Mouse (Mus musculus) adrenal gland, adult 18-20 months (tissue): ENCODE data around the gene Timm13. TPM values are rescaled to one million over a fixed set of nuclear protein-coding genes. Genes with fewer than 3 reads are reported as not detected.
A peak's percentile ranks its signal among the peaks of the same experiment; 100 is the strongest.

Source experiments
- DNase-seq, 2 experiments: peaks; one replicate each; pipeline ENCODE4 v3.0.0; 2021 to 2022; ENCODE audit warnings: low spot score in 2 of 2
- total RNA-seq, 2 experiments: library from RNA; stranded (reverse); gene quantifications; 1 replicate in 1 of 2; 2 replicates in 1 of 2; pipeline ENCODE4 v1.2.3; 2021

The Timm13 gene
- total RNA-seq, 2 experiments from 2014 or later = 208 to 219 TPM

DNA sequence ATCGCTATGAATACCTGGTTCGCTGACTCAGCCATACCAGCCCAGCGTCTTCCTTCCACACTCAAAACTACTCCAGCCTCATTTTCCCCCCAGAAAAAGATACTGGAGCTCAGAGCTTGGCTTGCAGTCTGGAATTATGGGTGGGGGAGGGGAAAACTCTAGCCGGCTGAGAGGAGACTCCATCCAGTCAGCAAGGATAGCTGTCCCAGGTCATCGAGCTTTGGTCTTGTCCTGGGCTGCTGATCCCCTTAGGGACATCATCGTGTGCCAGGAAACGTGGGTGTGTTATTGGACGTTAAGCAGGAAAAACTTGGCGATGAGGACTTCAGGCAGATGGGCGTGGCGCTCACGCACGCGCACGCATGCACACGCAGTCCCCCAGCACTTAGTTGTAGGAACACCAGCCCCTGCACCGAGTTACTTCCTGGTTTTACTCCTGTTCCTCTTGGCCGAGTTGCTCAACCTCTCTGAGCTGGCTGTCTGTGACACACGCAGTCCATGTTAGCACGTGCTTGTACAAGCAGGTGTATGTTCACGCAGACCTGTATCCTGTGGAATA lies 32.7 kb upstream of the Timm13 start:
- DNase-seq = no peak

DNA sequence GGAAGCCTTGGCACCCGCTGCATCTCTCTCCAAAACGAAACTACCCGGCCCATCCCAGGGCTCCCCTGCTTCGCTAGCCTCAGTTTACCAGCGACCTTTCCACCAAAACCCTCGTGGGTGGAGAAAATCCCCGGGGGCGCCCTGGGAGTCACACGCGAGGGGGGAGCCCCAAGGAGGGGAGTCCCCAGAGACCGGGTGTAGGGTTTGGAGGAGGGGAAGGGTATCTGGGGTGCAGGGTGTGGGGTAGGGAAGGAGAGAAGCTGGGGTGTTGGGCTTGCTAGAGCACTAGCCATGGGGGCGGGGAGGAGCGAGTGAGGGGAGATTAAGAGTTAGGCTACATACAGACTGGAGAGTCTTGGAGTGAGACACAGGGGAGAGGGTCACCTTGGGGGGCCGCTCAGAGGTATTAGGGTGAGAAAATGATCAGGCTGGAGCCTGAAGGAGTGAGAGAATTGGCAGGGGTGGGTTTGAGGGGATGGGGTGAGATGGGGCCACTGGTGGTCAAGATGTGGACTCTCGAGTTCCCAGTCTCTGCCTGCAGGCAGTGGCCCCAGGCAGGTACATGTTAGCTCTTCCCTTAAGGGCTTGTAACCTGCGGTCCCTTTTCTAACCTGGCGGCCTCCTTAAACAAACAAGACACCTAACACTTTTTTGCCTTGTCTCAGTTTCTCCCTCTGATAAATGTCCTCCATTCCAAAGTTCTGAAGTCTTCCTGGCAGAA lies 32.1 kb upstream of the Timm13 start:
- no peak for DNase-seq

DNA sequence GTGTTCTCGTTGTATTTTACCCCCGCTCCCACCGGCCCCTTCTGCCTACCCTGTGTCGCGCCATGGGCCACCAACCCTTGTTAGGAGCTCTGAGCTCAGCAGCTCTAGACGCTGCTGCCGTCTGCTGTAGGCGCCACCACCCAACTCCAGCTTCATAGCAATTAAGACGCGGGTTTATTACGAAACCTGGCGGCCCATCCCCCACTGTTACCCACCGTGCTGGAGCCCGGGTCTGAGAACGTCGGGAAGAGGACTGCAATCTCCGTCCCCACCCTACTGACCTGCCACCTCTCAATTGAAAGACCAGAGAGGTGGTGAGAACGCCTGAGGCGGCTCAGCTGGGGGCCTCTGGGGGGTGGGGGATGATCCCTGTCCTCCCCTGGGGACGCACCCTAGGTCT lies 31.4 kb upstream of the Timm13 start:
- DNase-seq = no peak

DNA sequence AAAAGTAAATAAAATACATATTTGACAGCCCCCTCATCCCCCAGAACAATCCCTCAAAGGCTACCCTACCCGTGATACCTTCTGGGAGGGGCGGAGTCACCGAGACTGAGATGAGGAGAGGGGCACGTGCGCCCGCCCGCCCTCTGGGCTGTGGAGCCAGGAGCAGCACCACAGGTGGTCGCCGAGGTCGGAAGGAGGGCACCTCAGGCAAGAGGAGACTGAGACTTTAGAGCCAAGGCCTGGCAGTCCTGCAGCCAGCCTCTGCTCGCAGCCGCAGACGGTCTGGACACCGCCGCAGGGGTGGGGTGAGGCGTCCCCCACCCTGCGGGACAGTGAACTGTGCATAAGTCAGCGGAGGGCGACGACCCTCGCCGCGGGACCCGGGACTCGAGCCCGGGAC lies 30.9 kb upstream of the Timm13 start:
- DNase-seq = no peak

DNA sequence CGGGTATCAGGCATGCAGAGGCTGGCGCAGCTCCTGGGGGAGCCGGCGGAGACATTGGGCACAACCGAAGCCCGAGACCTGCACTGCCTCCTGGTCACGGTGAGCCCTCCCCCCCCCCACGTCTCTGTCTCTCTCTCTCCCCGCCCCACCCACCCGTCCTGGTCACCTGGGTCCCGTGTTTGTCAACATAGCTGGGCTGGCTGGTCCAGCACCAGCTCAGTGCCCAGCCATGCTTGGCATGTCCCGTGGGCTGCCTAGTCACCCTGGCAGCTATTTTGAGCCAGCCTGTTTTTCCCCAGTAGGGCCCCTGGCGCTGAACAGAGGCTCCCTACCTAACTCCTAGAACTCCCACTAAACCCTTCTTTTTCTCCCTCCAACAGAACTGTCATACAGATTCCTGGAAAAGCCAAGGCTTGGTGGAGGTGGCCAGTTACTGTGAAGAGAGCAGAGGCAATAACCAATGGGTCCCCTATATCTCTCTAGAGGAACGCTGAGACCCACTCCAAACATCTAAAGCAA lies 30.4 kb upstream of the Timm13 start:
- no peak for DNase-seq

DNA sequence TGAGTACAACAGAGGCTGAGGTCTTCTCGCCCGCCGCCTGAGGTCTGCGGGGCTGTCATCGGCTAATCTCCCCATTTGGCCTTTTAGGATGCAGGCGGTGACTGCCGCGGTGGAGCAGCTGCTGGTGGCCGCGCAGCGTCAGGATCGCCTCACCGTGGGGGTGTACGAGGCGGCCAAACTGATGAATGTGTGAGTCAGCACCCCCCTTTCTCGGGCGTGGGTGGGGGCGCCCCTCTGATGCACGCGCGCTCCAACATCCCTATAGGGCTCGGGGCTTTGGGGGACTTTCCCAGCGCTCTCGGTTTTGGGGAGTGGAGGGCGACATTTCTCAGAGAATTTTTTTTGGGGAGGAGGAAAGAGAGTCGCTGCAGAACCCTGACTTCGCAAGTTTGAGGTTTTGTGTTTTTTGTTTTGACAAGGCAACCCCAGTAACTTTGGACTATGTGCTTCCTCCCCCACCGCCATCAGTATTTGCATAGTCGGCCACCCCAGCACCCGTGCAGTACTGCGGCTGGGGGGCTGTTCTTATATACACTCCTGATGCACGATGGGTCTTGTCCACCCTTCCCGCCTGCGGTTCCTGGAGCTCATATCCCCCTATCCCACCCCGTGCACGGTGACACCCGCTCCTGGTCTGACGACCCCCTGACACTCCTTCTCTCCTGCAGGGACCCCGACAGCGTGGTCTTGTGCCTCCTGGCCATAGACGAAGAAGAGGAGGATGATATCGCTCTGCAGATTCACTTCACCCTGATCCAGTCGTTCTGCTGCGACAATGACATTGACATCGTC lies 29.8 kb upstream of the Timm13 start:
- DNase-seq = peak in 1 of 2 experiments; percentile 58

DNA sequence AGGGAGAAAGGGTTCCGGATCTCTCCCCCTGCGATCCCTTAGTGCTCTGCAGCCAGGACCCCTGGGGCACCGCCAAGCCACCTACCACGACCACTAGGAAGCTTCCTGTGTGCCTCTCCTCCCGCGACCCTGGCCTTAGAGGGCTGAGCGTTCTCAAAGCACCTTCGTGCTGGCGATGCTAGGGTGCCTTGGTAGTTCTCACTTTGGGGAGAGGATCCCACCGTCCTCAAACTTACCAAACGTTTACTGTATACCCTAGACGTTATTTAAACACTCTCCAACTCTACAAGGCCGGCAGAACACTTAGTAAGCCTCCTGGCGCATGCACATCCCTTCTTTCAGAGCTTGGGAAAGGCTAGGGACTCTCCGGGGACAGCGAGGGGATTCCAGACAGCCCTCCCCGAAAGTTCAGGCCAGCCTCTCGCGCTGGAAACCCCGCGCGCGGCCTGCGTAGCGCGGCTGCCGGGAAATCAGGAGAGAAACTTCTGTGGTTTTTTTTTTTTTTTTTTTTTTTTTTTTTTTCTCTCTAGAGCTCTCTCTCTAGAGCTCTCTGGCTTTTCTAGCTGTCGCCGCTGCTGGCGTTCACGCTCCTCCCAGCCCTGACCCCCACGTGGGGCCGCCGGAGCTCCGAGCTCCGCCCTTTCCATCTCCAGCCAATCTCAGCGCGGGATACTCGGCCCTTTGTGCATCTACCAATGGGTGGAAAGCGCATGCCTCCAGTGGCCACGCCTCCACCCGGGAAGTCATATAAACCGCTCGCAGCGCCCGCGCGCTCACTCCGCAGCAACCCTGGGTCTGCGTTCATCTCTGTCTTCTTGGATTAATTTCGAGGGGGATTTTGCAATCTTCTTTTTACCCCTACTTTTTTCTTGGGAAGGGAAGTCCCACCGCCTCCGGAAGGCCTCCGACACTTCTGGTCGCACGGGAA lies 28.8 kb upstream of the Timm13 start, which contains the start of gene Gadd45b:
Gadd45b (plus strand) TSS at position 775 of the 928 bp plus-strand sequence.
- peak; percentile 96 to 97 for DNase-seq

DNA sequence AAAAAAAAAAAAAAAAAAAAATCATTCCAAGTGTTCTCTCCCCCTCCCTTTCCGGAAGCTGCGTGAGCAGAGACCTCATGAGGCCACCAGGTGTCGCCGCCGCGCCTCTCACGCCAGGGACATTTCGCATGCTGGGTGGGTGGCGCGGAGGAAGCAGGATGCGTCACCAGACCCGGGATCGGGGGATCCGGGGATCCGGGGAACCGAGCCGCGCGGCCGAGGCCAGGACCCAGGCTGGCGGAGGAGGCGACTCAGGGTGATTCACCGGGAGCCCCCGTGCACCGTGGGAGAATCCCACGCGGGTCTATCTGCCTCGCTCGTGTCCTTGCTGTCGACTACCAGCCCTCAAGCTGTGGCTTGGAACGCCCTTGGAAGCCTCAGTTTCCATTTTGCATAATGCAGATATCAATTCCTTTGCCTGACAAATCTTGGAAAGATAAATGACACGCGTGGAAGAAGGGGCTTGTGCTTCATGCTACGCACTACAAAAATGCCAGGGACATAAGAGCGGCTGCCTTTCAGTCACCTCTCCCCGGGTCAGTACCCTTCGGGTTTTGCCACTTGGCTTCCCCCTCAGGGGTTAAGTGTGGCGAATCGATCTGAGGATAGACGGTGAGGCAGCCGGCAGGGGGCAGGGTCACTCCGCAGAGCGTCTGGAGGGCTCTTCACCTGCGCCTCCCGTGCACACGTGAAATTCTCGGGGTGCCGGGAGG lies 28.0 kb upstream of the Timm13 start:
- DNase-seq = peak; percentile 88 to 92

DNA sequence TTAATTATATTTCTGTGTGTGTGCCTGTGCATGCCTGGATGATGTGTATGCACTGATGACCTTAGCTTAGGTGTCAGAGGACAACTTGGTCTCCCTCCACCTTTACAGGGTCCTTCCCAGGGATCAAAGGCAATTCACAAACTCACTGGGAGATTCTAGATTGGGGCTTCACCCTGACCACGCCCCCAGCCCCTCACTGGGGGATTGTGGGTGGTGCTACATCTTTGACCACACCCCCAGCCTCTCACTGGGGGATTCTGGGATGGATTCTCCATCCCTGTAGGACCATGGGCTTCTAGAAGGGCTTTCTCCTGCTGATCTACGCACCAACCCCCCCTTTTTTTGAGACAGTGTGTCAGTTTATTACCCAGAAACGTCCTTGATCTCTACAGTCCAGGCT lies 24.7 kb upstream of the Timm13 start:
- no peak for DNase-seq

DNA sequence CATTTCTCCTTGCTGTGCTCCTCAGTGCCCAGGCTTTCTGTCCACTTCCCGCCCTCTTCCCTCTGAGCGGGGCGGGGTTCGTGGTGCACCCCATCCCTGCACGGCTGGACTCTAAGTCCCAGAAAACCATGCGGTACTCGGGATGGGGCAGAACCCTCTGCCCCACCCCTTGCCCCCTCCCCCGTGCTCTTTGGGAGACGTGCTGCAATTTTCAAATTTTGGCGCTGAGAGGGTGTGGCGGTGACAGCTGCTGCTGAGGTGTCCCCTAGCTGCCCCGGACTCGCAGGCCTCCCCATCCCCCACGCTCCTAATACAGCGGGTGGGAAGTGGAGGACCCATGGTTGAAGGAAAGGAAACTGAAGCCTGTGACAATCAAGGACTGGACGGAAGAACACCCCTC lies 21.2 kb upstream of the Timm13 start:
- DNase-seq = no peak

DNA sequence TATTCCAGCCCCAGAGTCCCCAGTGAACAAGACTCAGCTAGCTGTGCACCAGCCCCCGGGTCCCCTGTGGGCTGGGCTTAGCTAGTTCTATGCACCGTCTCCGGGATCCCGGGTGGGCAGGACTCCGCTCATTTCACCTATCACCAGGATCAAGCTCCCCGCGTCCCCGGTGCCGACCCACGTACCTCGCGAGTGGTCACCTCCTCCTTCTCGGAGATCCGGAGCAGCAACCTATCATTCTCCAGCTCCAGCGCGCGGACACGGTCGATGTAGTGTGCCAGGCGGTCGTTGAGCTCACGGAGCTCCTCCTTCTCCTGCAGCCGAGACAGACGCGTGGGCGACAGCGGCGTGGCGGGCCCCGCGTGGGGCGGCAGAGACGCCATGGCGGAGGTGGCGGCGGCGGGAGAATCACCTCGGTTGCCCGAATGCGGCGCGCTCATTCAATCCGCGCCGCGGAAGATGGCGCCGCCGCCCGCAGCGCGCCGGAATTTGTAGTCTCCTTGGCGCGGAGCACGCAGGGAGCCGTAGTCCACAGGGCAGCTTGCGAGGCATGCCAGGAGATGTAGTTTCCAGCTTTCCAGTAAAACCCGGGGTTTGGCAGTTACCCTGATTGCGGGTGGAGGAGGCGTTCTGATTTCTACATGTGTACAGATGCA lies 17.1 kb upstream of the Timm13 start, which contains the start of gene Lmnb2:
Lmnb2 (minus strand) TSS at position 467 of the 656 bp plus-strand sequence.
- DNase-seq = peak; percentile 62 to 72

DNA sequence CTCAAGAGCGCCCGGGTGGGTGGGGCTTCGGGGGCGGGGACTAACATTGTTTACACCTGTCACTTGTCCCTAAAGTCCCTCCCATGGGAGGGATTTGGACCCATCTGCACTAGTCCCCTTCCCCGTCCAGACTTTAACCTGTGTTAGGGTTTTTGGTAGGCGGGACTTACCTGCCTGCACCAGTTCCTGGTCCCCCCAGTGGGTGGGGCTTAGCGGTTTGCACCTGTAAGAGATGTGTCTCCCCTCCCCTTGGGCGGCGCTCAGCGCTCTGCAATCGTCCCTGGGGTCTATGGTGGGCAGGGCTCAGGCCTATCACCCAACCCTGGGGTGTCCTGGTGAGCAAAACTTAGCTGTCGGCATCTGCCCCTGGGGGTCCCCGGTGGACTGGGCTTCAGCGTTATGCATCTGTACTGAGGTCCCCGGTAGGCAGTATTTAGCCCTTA lies 16.6 kb upstream of the Timm13 start:
- DNase-seq = no peak

DNA sequence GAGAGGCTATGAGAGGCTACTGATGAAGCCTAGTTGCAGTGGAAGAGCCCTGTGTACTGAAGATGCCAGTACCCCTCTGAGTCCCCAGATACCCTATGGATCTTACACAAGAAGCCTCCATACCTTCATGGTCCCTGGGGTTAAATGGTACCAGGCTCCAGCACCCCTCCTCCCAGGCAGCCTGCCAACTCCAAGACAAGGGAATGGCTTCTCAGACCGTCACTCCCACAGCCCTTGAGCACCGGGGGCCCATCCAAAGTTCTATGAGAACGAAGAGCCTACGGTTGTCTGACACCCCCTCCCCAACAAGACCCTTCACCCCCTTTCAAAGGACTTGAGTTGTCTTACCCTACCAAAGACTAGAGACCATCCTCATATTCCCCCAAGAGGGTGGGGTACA lies 15.0 kb upstream of the Timm13 start:
- no peak for DNase-seq

DNA sequence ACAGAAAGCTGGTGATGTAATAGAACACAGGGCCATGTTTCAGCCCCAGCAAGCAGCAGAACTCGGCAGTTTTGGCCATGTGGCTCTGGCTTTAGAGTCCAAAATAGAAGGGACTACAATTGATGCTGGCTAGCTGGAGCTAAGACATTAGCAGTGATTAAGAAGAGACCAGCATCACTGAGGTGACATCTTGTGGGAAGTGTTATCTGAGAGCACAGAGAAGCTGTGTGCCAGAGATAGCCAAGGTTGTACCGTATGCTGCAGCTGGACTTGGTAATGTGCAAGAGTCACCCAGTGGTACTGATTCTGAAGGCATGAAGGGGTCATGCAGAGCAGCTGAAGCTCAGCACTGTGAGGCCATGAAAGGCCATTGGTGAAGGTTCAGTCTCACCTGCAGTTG lies 14.5 kb upstream of the Timm13 start:
- no peak for DNase-seq

DNA sequence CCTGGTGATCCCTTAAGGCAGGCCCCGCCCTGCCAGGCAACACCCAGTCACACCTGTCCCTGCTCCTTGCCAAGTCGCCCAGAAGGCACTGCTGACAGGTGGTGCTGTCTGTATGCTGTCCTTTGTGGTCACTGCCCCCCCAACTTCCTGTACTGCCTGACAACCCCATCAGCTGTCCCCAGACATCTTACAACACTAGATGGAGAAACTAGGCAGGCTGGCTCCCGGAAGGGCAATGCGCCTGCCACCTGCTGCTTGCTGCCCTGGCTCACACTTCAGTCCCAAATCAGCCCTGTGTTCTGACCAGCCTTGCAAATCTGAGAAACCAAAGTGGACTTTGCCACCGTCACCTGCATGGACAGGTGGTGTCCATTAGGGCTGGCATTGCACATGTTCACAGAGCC lies 13.5 kb upstream of the Timm13 start:
- no peak for DNase-seq

DNA sequence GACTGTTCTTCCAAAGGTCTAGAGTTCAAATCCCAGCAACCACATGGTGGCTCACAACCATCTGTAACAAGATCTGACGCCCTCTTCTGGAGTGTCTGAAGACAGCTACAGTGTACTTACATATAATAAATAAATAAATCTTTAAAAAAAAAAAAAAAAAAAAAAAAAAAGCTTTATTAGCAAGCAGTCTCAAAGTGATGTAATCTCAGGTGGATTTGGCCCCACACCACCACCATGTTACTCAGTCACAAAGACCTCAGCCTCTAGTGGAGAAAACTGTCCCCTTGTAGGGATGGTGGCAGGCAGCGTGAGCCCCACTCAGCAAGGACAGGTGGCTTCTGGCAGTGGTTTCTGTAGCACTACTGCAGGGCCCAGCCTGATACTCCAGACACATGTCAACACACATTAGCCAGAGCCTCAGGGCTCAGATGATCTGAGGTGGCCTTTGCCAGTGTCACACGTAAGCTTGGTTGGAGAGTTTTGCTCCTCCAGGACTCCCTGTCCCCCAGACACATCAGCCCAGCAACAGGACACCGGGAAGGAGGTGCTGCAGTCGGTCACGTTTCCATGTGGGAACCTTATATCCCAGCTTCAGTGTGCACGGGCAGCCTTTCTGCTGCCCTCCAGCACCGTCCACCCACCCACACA lies 12.7 kb upstream of the Timm13 start:
- no peak for DNase-seq

DNA sequence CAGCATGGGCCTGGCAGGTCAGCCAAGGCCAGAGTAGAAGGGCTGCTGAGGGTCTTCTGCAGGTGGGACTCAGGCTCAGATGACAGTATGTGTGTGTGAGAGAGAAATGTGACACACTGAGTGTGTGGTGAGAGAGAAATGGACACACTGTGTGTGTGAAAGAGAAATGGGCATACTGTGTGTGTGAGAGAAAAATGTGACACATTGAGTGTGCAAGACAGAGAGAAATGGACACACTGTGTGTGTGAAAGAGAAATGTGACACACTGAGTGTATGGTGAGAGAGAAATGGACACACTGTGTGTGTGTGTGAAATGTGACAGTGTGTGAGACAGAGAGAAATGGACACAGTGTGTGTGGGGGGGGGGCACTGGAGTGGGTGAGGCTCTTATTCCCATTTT lies 11.1 kb upstream of the Timm13 start:
- no peak for DNase-seq

DNA sequence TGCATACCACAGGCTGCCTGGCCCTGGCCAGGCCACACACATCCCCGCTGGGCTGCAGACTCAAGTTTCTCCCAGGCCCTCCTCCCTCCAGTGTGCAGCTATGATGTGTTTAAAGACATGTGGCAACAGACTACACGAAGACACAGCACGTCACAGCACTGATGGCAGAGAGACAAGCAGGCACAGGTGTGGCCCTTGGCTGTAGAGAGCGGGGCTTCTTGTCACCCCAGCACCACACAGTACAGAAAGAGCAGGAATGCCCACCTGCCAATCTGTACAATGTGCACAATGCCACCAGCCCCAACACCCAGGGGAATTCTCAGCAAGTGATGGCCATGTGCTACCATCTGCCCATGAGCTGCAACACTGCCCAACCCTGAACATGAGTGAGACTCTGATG lies 10.6 kb upstream of the Timm13 start:
- DNase-seq = no peak
